Mouse (Mus musculus) spleen, adult 2 months (tissue): ENCODE measurements around the gene Lbhd2. TPM values are rescaled to one million over a fixed set of nuclear protein-coding genes. Genes with fewer than 3 reads are reported as not detected.

Experiments
- DNase-seq, 2 experiments: peaks; one replicate each; pipeline versions ENCODE4 v3.0.0 to v3.0.0-alpha.2; 2012 to 2021; ENCODE audit warnings: low spot score in 2 of 2, low read depth in 1 of 2
- H3K27ac ChIP-seq: fragments of 200-500 bp; 2 replicates; pipeline ENCODE4 v1.5.1; 2012; ENCODE audit warnings: low read length, inconsistent platforms; ENCODE audit not compliant: insufficient read depth
- H3K27me3 ChIP-seq: fragments of 200-500 bp; 2 replicates; pipeline ENCODE4 v1.6.1; 2012; ENCODE audit warnings: mild to moderate bottlenecking, moderate library complexity, low read length, inconsistent platforms; ENCODE audit not compliant: control insufficient read depth, insufficient read depth
- H3K36me3 ChIP-seq: fragments of 200-500 bp; 2 replicates; pipeline ENCODE4 v1.6.1; 2012; ENCODE audit warnings: mild to moderate bottlenecking, low read length, inconsistent platforms; ENCODE audit not compliant: control insufficient read depth, insufficient read depth
- H3K4me1 ChIP-seq: fragments of 200-500 bp; 2 replicates; pipeline ENCODE4 v1.6.1; 2011; ENCODE audit warnings: inconsistent platforms; ENCODE audit not compliant: control insufficient read depth, insufficient read depth, insufficient read length
- H3K4me3 ChIP-seq: fragments of 200-500 bp; 2 replicates; pipeline ENCODE4 v1.5.1; 2011; ENCODE audit warnings: mild to moderate bottlenecking, inconsistent platforms; ENCODE audit not compliant: insufficient read depth, insufficient read length; ENCODE audit errors: extremely low read depth
- CTCF ChIP-seq: fragments of 200-500 bp; IDR thresholded peaks from 2 replicates; pipeline ENCODE4 v1.5.1; 2011; ENCODE audit warnings: mild to moderate bottlenecking, inconsistent platforms; ENCODE audit not compliant: insufficient read depth, insufficient read length, insufficient replicate concordance; ENCODE audit errors: extremely low read depth
- POLR2A ChIP-seq: fragments of 200-500 bp; IDR thresholded peaks from 2 replicates; pipeline ENCODE4 v1.6.1; 2011; ENCODE audit warnings: low read depth, low read length, inconsistent platforms
- WGBS: fragments of 180-500 bp; shearing (Covaris S2); methylation state at CpG from one replicate; pipeline ENCODE4 v1.1.7; 2018; 5-methylcytosine and 5-hydroxymethylcytosine counted together
- polyA plus RNA-seq: library from polyadenylated mRNA; depleted of rRNA; stranded (reverse); fragments of >200 nt; gene quantifications from 2 replicates; pipeline ENCODE4 v1.2.3, GENCODE M21; 2012

Lbhd2 gene
- polyA plus RNA-seq, 1 experiment = 2.0 TPM

GRCm38 (mm10) chr12:111404880-111405279, 1.7 kb upstream of the Lbhd2 start:
- WGBS = 78% methylated on average over 10 of the region's 10 CpGs
- Histone ChIP-seq H3K36me3 (no peaks in the 10 kb centered on the region), H3K4me3 (no peak overlapping the region), H3K4me1 (no peaks in the 10 kb centered on the region), H3K27ac (no peak overlapping the region), H3K27me3 (peaks cover 4% of the 10 kb centered on the region; the same call in 1 of the 2 replicates)
- TF ChIP-seq CTCF (no peak), POLR2A (no peak)
- DNase-seq = no peak

- H3K4me1 ChIP-seq = no peaks in the 10 kb centered on the region; the same call in 1 of the 2 replicates
- H3K4me3 ChIP-seq = no peak overlapping the region
- H3K27ac ChIP-seq = no peak overlapping the region
- H3K36me3 ChIP-seq = no peaks in the 10 kb centered on the region
- peaks cover 4% of the 10 kb centered on the region; the same call in 1 of the 2 replicates for H3K27me3 ChIP-seq
- DNase-seq = no peak
- TF ChIP-seq POLR2A = no peak
- TF ChIP-seq CTCF = no peak
- WGBS = 76% methylated on average over 5 of the region's 5 CpGs
Measured at GRCm38 (mm10) chr12:111409583-111409982, 3.0 kb downstream of the Lbhd2 start.

- no peak for TF ChIP-seq CTCF
- no peak overlapping the region for H3K4me3 ChIP-seq
- 78% methylated on average over 8 of the region's 8 CpGs for whole genome bisulfite sequencing
- H3K36me3 ChIP-seq = no peaks in the 10 kb centered on the region
- no peak for DNase-seq
- H3K4me1 ChIP-seq = no peaks in the 10 kb centered on the region; the same call in 1 of the 2 replicates
- H3K27ac ChIP-seq = no peak overlapping the region
- peaks cover 2% of the 10 kb centered on the region for H3K27me3 ChIP-seq
Measured at GRCm38 (mm10) chr12:111411631-111412355, 5.2 kb downstream of the Lbhd2 start.

- Histone ChIP-seq H3K36me3 (no peaks in the 10 kb centered on the region), H3K27me3 (no peaks in the 10 kb centered on the region; the same call in 1 of the 2 replicates), H3K4me1 (no peaks in the 10 kb centered on the region; the same call in 1 of the 2 replicates), H3K27ac (peak overlapping the region; percentile 25; the same call in 1 of the 2 replicates), H3K4me3 (no peak overlapping the region)
- TF ChIP-seq POLR2A = no peak
- TF ChIP-seq CTCF = no peak
- 52% methylated on average over 12 of the region's 12 CpGs for WGBS
- DNase-seq = no peak
Measured at GRCm38 (mm10) chr12:111412581-111413284, 6.1 kb downstream of the Lbhd2 start.

GRCm38 (mm10) chr12:111413300-111413699, 6.7 kb downstream of the Lbhd2 start:
- DNase-seq = peak in 1 of 2 experiments; percentile 68
- Histone ChIP-seq H3K36me3 (no peaks in the 10 kb centered on the region), H3K27me3 (no peaks in the 10 kb centered on the region; the same call in 1 of the 2 replicates), H3K4me1 (no peaks in the 10 kb centered on the region; the same call in 1 of the 2 replicates), H3K4me3 (no peak overlapping the region), H3K27ac (peak overlapping the region; percentile 25; the same call in 1 of the 2 replicates)
- WGBS = 3% methylated on average over 21 of the region's 21 CpGs
- TF ChIP-seq POLR2A = no peak
- peak; percentile 91 for TF ChIP-seq CTCF

GRCm38 (mm10) chr12:111416921-111417779, 10.5 kb downstream of the Lbhd2 start, which contains the start of gene Exoc3l4:
Exoc3l4 (plus strand) TSS chr12:111417017.
- 14% methylated on average over 17 of the region's 17 CpGs for WGBS
- peak within 1 kb of the TSS; percentile 28; the same call in 1 of the 2 replicates for H3K27ac ChIP-seq

More at GRCm38 (mm10) chr12:111416921-111417779, 10.5 kb downstream of the Lbhd2 start, which contains the start of gene Exoc3l4:
- Histone ChIP-seq H3K4me1 (no peaks in the 10 kb centered on the region; the same call in 1 of the 2 replicates), H3K27me3 (no peaks in the 10 kb centered on the region; the same call in 1 of the 2 replicates), H3K36me3 (no peaks in the 10 kb centered on the region), H3K4me3 (peak within 1 kb of the TSS; percentile 31; the same call in 1 of the 2 replicates)
- TF ChIP-seq CTCF (no peak), POLR2A (no peak)
- no peak for DNase-seq
